Mouse (Mus musculus) embryonic facial prominence, embryonic 14.5 days (tissue): Measurements from ENCODE around the gene Scn5a. TPM values are rescaled to one million over a fixed set of nuclear protein-coding genes. Genes with fewer than 3 reads are reported as not detected.

ENCODE experiments used
- ATAC-seq: fragments of 200-750 bp; cut with Nextera tagmentation; 2 replicates; pipeline ENCODE4 v1.8.0; 2017; ENCODE audit warnings: low read depth, moderate number of reproducible peaks, moderate TSS enrichment
- DNase-seq: peaks from one replicate; pipeline ENCODE4 v3.0.0-alpha.2; 2015; ENCODE audit warnings: low spot score
- H3K27ac ChIP-seq: fragments of 300-500 bp; sonication (generic); replicated peaks from 2 replicates; pipeline ENCODE4 v1.5.1; 2014; ENCODE audit warnings: low read depth, mild to moderate bottlenecking, low read length, moderate library complexity
- H3K27me3 ChIP-seq: fragments of 300-500 bp; sonication (generic); replicated peaks from 2 replicates; pipeline ENCODE4 v1.6.1; 2014; ENCODE audit warnings: low read length; ENCODE audit not compliant: control insufficient read depth, insufficient read depth
- H3K36me3 ChIP-seq: fragments of 300-500 bp; sonication (generic); 2 replicates; pipeline ENCODE4 v1.6.1; 2014; ENCODE audit warnings: low read length, mixed read lengths; ENCODE audit not compliant: control insufficient read depth, insufficient read depth
- H3K4me1 ChIP-seq: fragments of 300-500 bp; sonication (generic); 2 replicates; pipeline ENCODE4 v1.6.1; 2014; ENCODE audit warnings: antibody characterized with exemption, low read length; ENCODE audit not compliant: control insufficient read depth, insufficient read depth
- H3K4me2 ChIP-seq: fragments of 300-500 bp; sonication (generic); 2 replicates; pipeline ENCODE4 v1.6.1; 2014; ENCODE audit warnings: low read depth, mild to moderate bottlenecking, low read length, moderate library complexity, mixed read lengths
- H3K4me3 ChIP-seq: fragments of 300-500 bp; sonication (generic); 2 replicates; pipeline ENCODE4 v1.5.1; 2014; ENCODE audit warnings: low read depth, mild to moderate bottlenecking, low read length
- H3K9ac ChIP-seq: fragments of 300-500 bp; sonication (generic); 2 replicates; pipeline ENCODE4 v1.6.1; 2014; ENCODE audit warnings: low read depth, mild to moderate bottlenecking, low read length, moderate library complexity, mixed read lengths
- H3K9me3 ChIP-seq: fragments of 300-500 bp; sonication (generic); 2 replicates; pipeline ENCODE4 v1.6.1; 2016; ENCODE audit warnings: low read length; ENCODE audit not compliant: control insufficient read depth
- WGBS: fragments of 180-500 bp; shearing (Covaris S2); extraction: QIAGEN DNeasy Blood & Tissue Kit; methylation state at CpG from one replicate; pipeline ENCODE4 v1.1.7; 2014; 5-methylcytosine and 5-hydroxymethylcytosine counted together
- polyA plus RNA-seq: library from polyadenylated mRNA; unstranded; fragments of >200 nt; fragmentation: Nextera tagmentation; extraction: Ambion mirVana; gene quantifications from 2 replicates; pipeline ENCODE4 v1.2.1, GENCODE M21; 2014

Gene Scn5a
- polyA plus RNA-seq = 0.51 and 0.67 TPM in 2 replicates

DNA sequence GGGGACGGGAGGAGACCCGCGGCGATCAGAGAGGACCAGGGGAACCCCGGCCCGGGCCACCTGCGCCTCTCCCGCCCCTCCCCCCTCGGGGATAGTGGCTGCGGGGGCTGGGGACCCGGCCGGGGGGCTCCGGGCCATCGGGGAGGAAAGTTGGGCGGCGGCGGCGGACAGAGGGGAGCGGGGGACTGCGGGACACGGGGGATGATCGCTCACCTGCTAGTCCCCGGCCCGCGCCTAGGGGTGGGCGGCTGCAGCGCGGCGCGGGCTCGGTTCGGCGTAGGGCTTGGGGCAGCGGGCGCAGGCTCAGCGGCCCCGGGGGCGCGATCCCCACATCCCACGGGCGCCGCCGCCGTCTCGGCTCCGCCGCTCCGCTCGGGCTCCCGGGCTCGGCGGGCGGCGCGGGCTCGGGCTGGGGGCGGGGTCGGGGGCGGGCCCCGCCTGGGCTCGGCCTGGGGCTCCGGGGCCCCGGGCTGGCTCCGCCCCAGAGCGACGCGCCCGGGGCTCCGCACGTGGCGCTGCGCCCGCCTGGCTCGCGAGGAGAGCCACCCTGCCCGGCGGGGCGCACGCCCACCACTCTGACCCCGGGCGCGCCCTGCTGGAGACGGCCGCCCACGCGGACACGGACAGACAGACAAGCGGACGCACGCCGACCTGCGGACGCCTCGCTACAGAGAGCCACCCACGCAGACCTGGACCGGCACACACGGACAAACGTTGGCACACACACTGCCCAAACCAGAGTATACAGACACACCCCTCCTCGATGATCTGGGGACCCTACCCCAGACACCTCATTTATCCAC is at the start of gene Scn5a:
TSS of gene Scn5a (minus strand) at position 381 of the 803 bp plus-strand sequence.
- Histone ChIP-seq H3K27me3 (peaks cover 73% of the 10 kb centered on the region), H3K27ac (no peak within 1 kb of the TSS), H3K4me2 (peak within 1 kb of the TSS; percentile 99), H3K4me3 (peak within 1 kb of the TSS; percentile 54), H3K9ac (peak within 1 kb of the TSS; percentile 60), H3K36me3 (no peaks in the 10 kb centered on the region), H3K4me1 (0 out of 2 replicates have a peak, but pooled peaks cover 5% of the 10 kb centered on the region), H3K9me3 (no peaks in the 10 kb centered on the region)
- DNase-seq = no peak
- WGBS = 6% methylated on average over 12 of the region's 99 CpGs
- ATAC-seq = peak; percentile 77

DNA sequence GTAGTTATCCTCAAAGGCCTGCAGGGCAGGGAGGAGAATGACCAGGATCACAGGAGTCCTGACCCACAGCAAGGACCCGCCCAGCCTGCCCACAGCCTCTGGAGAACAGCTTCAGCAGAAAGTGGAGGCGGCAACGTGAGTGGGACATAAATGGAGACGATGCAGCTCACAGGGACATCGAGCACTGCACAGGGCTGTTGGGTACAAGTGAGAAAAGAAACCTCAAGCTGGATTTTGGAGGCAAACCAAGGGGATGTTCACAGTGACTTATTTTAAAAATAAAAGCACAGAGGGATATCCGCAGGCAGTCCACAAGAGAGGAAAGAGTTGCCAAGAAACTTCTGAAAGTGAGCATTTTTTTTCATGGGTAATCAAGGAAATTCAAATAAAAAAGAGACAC is 48.4 kb upstream of the Scn5a start:
- Histone ChIP-seq H3K9ac (no peak overlapping the region), H3K9me3 (no peaks in the 10 kb centered on the region), H3K36me3 (no peaks in the 10 kb centered on the region), H3K4me2 (no peak overlapping the region), H3K4me3 (no peak overlapping the region), H3K27me3 (no peaks in the 10 kb centered on the region), H3K27ac (no peak overlapping the region), H3K4me1 (peaks cover 9% of the 10 kb centered on the region)
- WGBS = 69% methylated on average over 6 of the region's 6 CpGs
- ATAC-seq = no peak
- DNase-seq = no peak

DNA sequence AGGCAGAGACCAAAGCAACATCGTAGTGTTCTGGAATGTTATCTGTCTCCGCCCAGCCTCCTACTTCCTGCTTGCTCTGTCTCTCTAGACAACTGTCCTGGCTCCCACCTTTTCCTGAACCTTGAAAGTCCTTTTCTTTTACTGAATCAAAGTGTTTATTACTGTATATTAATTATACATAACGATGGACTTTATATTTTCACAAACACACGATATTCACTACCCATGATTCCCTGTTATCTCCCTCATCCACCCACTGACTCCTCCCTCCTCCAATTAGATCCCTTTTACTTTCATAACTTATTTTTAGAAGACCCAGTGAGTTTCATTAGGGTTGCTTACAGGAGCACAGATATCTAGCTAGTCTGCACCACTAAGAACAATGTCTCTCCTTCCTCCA is 45.3 kb upstream of the Scn5a start:
- Histone ChIP-seq H3K36me3 (no peaks in the 10 kb centered on the region), H3K9ac (no peak overlapping the region), H3K9me3 (no peaks in the 10 kb centered on the region), H3K4me1 (no peaks in the 10 kb centered on the region), H3K4me2 (no peak overlapping the region), H3K27ac (no peak overlapping the region), H3K27me3 (no peaks in the 10 kb centered on the region), H3K4me3 (no peak overlapping the region)
- no peak for DNase-seq
- WGBS = 85% methylated on average over 4 of the region's 4 CpGs
- no peak for ATAC-seq

DNA sequence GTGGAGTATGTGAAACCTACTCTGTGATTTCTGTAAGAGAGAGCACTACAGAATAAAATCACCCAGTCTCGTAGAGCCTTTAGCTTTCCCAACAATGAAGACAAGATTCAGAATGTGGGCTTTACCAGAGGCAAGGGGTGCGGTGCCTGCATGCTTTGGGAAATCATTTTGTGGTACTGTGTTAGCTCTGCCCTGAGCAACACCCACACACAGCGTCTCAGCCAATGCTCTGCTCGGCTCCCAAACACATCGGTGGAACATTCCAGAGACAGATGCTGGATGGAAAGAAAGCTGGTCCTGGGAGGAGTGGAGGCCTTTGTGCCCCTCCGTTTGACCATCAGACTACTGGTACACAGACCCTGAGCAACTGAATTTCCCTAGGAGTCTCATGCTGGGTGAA is 36.0 kb upstream of the Scn5a start:
- Histone ChIP-seq H3K27ac (no peak overlapping the region), H3K9me3 (no peaks in the 10 kb centered on the region), H3K4me1 (no peaks in the 10 kb centered on the region), H3K4me2 (no peak overlapping the region), H3K36me3 (no peaks in the 10 kb centered on the region), H3K27me3 (no peaks in the 10 kb centered on the region), H3K9ac (no peak overlapping the region), H3K4me3 (no peak overlapping the region)
- ATAC-seq (no peak), DNase-seq (no peak)
- WGBS = 61% methylated on average over 6 of the region's 6 CpGs

DNA sequence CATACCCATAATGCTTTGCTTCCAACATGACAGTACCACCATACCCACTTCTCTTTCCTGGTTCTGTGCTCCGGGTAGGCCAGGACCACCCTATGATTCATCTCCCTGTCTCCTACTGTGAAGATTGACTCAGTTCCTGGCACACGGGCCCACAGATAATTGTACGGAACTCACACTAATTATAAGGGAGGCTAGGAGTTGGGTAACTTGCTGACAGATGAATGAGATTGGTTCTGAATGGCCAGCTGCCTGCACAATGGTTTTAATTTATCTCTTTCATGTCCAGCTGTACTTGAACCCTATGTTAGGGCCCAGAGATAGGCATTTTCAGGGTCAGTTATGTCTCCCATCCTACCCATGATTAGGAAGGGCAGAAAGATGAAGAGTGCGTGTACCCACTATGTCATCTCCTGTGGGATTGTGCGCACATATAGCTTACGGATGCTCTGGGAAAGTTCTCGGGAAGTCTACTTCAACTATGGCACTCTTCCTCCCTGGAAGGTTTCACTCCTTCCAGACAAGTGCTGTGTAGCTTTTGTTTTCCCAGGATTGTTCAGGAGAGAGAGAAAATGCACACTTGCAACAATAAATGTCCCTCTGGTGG is 31.8 kb upstream of the Scn5a start:
- Histone ChIP-seq H3K27ac (no peak overlapping the region), H3K27me3 (no peaks in the 10 kb centered on the region), H3K36me3 (no peaks in the 10 kb centered on the region), H3K4me2 (no peak overlapping the region), H3K4me1 (no peaks in the 10 kb centered on the region), H3K4me3 (no peak overlapping the region), H3K9me3 (no peaks in the 10 kb centered on the region), H3K9ac (no peak overlapping the region)
- 86% methylated on average over 7 of the region's 7 CpGs for WGBS
- DNase-seq (no peak), ATAC-seq (no peak)

DNA sequence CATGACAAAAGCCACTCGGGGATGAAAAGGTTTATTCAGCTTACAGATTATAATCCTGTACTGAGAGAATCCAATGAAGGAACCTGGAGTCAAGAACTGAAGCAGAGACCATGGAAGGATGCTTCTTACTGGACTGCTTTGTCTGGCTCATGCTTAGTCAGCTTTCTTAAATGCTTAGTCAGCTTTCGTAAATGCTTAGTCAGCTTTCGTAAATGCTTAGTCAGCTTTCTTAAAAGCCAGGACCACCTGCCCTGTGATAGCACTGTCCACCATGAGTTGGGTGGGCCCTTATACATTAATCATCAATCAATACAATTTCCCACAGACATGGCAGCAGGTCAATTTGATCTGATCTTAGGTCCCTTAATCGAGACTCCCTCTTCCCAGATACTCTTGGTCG is 28.1 kb upstream of the Scn5a start:
- no peak overlapping the region for H3K4me2 ChIP-seq
- H3K27me3 ChIP-seq = no peaks in the 10 kb centered on the region
- no peaks in the 10 kb centered on the region for H3K36me3 ChIP-seq
- H3K27ac ChIP-seq = no peak overlapping the region
- no peaks in the 10 kb centered on the region for H3K9me3 ChIP-seq
- DNase-seq (no peak), ATAC-seq (no peak)
- H3K9ac ChIP-seq = no peak overlapping the region
- WGBS = 89% methylated on average over 5 of the region's 5 CpGs
- no peak overlapping the region for H3K4me3 ChIP-seq
- H3K4me1 ChIP-seq = no peaks in the 10 kb centered on the region

DNA sequence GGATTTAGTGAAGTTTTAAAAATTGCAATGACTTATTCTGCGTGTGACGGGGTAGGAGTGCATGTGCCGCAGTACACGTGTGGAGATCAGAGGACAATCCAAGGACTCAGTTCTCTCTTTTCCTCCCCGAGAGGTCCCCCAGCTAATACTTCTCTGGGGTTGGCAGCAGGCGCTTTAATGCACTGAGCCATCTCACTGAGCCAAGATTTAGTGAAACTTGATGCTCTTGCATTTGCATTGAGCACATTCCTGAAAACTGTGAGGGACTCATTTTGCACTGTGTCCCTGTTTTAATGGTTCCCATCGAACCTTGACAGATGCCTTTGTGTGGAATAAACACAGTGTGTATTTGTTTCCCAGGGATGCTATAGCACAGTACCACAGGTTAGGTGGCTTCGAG is 25.8 kb upstream of the Scn5a start:
- peak; percentile 66 for DNase-seq
- H3K9me3 ChIP-seq = no peaks in the 10 kb centered on the region
- no peak overlapping the region for H3K4me2 ChIP-seq
- no peaks in the 10 kb centered on the region for H3K36me3 ChIP-seq
- H3K9ac ChIP-seq = no peak overlapping the region
- no peaks in the 10 kb centered on the region for H3K27me3 ChIP-seq
- 41% methylated on average over 8 of the region's 8 CpGs for WGBS
- peak; percentile 63; the same call in 1 of the 2 replicates for ATAC-seq
- H3K27ac ChIP-seq = no peak overlapping the region
- H3K4me1 ChIP-seq = no peaks in the 10 kb centered on the region
- H3K4me3 ChIP-seq = no peak overlapping the region

DNA sequence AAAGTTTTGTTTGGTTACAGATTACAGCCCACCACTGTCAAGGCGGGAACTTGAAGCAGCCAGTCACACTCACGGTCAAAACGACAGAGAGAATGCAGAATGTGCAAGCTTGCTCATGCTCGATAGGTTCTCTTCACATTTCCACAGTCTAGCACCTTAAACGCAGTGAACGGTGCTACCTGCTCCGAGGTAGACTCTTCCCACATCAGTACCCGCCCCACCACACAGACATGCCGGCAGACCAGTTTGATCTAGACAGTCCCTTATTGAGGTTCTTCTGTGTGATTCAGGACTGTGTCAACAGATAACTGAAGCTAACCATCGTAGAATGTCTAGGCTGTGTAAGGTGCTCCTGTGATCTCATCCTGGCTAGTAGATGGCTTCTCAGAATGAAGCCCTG is 19.7 kb upstream of the Scn5a start:
- 83% methylated on average over 10 of the region's 10 CpGs for WGBS
- DNase-seq = no peak
- ATAC-seq = no peak
- Histone ChIP-seq H3K4me1 (no peaks in the 10 kb centered on the region), H3K4me2 (no peak overlapping the region), H3K9ac (no peak overlapping the region), H3K27ac (no peak overlapping the region), H3K4me3 (no peak overlapping the region), H3K9me3 (no peaks in the 10 kb centered on the region), H3K36me3 (no peaks in the 10 kb centered on the region), H3K27me3 (no peaks in the 10 kb centered on the region)

DNA sequence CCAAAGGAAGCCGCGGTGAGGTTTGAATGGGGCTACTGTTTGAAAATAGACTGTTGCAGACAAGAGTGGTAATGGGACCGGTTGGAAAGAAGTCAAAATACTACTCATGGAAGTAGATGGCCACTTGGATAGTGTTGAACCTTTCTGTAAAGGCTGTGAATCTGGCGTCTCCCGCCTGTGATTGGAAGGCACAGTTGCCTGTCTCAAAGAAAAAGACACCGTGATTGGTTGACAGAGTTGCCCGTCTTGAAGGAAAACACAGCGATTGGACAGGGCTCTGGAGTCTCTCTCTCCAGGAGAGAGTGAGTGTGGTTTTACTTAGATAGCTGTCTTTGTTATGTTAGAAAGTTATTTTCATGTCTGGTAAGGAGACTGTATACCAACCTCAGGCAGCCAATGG is 18.5 kb upstream of the Scn5a start:
- Histone ChIP-seq H3K9me3 (no peaks in the 10 kb centered on the region), H3K9ac (no peak overlapping the region), H3K36me3 (no peaks in the 10 kb centered on the region), H3K27me3 (no peaks in the 10 kb centered on the region), H3K4me2 (no peak overlapping the region), H3K4me3 (no peak overlapping the region), H3K4me1 (no peaks in the 10 kb centered on the region), H3K27ac (no peak overlapping the region)
- 78% methylated on average over 8 of the region's 8 CpGs for WGBS
- DNase-seq = peak; percentile 41
- ATAC-seq = peak; percentile 33; the same call in 1 of the 2 replicates
